Mouse (Mus musculus) kidney, postnatal 0 days (tissue): ENCODE measurements around the gene Il31ra. TPM values are rescaled to one million over a fixed set of nuclear protein-coding genes. Genes with fewer than 3 reads are reported as not detected.

Experiments used
- ATAC-seq: fragments of 200-750 bp; cut with Nextera tagmentation; replicated peaks from 2 replicates; pipeline ENCODE4 v1.8.0; 2017; ENCODE audit warnings: low read depth, moderate number of reproducible peaks, moderate TSS enrichment, moderate library complexity; ENCODE audit not compliant: low FRiP score
- DNase-seq: peaks from one replicate; pipeline ENCODE4 v3.0.0-alpha.2; 2016; ENCODE audit warnings: low spot score
- H3K27ac ChIP-seq: fragments of 300-500 bp; sonication (generic); 2 replicates; pipeline ENCODE4 v1.5.1; 2014; ENCODE audit warnings: mild to moderate bottlenecking
- H3K27me3 ChIP-seq: fragments of 300-500 bp; sonication (generic); 2 replicates; pipeline ENCODE4 v1.6.1; 2014; ENCODE audit warnings: low read length, mixed read lengths; ENCODE audit not compliant: insufficient read depth
- H3K36me3 ChIP-seq: fragments of 300-500 bp; sonication (generic); 2 replicates; pipeline ENCODE4 v1.6.1; 2014; ENCODE audit warnings: low read length, mixed read lengths; ENCODE audit not compliant: insufficient read depth
- H3K4me1 ChIP-seq: fragments of 300-500 bp; sonication (generic); replicated peaks from 2 replicates; pipeline ENCODE4 v1.6.1; 2014; ENCODE audit warnings: antibody characterized with exemption, low read length, mixed read lengths; ENCODE audit not compliant: insufficient read depth
- H3K4me2 ChIP-seq: fragments of 300-500 bp; sonication (generic); 2 replicates; pipeline ENCODE4 v1.6.1; 2014; ENCODE audit warnings: mild to moderate bottlenecking, low read length, moderate library complexity, mixed read lengths
- H3K4me3 ChIP-seq: fragments of 300-500 bp; sonication (generic); replicated peaks from 2 replicates; pipeline ENCODE4 v1.5.1; 2014; ENCODE audit warnings: low read depth, low read length
- H3K9ac ChIP-seq: fragments of 300-500 bp; sonication (generic); 2 replicates; pipeline ENCODE4 v1.6.1; 2014; ENCODE audit warnings: low read depth, low read length
- H3K9me3 ChIP-seq: fragments of 300-500 bp; sonication (generic); replicated peaks from 2 replicates; pipeline ENCODE4 v1.6.1; 2016; ENCODE audit warnings: low read length, inconsistent platforms, mixed read lengths
- CTCF ChIP-seq: IDR thresholded peaks from 2 replicates; pipeline ENCODE4 v1.5.1; 2016; ENCODE audit warnings: antibody characterized with exemption, low read depth, mild to moderate bottlenecking, moderate library complexity
- WGBS: fragments of 180-500 bp; shearing (Covaris S2); extraction: QIAGEN DNeasy Blood & Tissue Kit; methylation state at CpG from one replicate; pipeline ENCODE4 v1.1.7; 2014; 5-methylcytosine and 5-hydroxymethylcytosine counted together
- polyA plus RNA-seq: library from polyadenylated mRNA; unstranded; fragments of >200 nt; fragmentation: Nextera tagmentation; extraction: Ambion mirVana; gene quantifications from 2 replicates; pipeline ENCODE4 v1.2.1, GENCODE M21; 2015

Il31ra gene
- polyA plus RNA-seq, 1 experiment from 2014 or later, result 0.53 TPM

GRCm38 (mm10) chr13:112491636-112492284, 102.4 kb downstream of the Il31ra start:
- DNase-seq (no peak), ATAC-seq (no peak)
- H3K27me3 ChIP-seq, result no peaks in the 10 kb centered on the region
- H3K4me1 ChIP-seq, result no peaks in the 10 kb centered on the region
- peaks cover 43% of the 10 kb centered on the region for H3K36me3 ChIP-seq
- H3K27ac ChIP-seq, result no peak overlapping the region
- H3K4me3 ChIP-seq, result no peak overlapping the region
- no peak for TF ChIP-seq CTCF
- no peaks in the 10 kb centered on the region for H3K9me3 ChIP-seq
- no peak overlapping the region for H3K4me2 ChIP-seq
- whole genome bisulfite sequencing, result 52% methylated on average over 14 of the region's 14 CpGs
- H3K9ac ChIP-seq, result no peak overlapping the region

DNA sequence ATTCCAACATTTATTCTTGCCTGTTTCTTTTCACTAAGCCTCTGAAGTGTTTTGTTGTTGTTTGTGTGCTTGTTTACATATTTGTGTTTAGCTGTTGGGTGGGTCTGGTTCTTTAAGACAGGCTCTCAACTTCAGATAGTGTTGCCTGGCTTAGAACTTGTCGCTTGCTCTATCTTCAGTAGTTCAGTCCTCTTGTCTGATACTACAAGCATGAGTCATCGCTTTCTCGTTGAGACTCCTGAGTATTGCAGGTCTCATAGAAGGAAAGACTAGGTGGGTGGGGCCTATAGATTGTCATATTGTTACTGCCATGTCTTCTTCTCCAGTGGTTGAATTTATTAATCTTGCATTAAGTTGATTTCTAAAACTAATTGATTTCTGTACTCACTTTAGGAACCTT, 104.1 kb downstream of the Il31ra start:
- no peak for TF ChIP-seq CTCF
- Histone ChIP-seq H3K36me3 (peaks cover 44% of the 10 kb centered on the region), H3K4me1 (no peaks in the 10 kb centered on the region), H3K27me3 (no peaks in the 10 kb centered on the region), H3K9ac (no peak overlapping the region), H3K9me3 (no peaks in the 10 kb centered on the region), H3K4me2 (no peak overlapping the region), H3K4me3 (no peak overlapping the region), H3K27ac (no peak overlapping the region)
- DNase-seq (no peak), ATAC-seq (no peak)
- WGBS, result 94% methylated on average over 3 of the region's 3 CpGs

GRCm38 (mm10) chr13:112486676-112487075, 107.5 kb downstream of the Il31ra start:
- Histone ChIP-seq H3K4me1 (no peaks in the 10 kb centered on the region), H3K9ac (no peak overlapping the region), H3K27ac (no peak overlapping the region), H3K4me3 (no peak overlapping the region), H3K4me2 (no peak overlapping the region), H3K27me3 (no peaks in the 10 kb centered on the region), H3K36me3 (peaks cover 51% of the 10 kb centered on the region), H3K9me3 (no peaks in the 10 kb centered on the region)
- ATAC-seq (no peak), DNase-seq (no peak)
- TF ChIP-seq CTCF, result no peak
- WGBS, result 95% methylated on average over 5 of the region's 5 CpGs

DNA sequence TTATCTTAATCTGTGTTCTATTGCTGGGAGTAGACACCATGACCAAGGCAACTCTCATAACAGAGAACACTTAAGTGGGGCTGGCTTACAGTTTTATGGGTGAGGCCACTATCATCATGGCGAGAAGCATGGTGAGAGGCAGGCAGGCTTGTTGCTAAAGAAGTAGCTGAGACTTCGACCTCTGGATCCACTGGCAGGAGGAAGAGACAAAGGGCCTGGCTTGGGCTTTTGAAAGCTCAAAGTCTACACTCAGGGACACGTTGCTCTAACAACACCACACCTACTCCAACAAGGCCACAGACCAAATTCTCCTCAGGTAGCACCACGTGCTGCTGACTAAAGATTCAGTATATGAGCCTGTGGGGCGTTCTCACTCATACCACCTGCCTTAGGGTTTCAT, 107.9 kb downstream of the Il31ra start:
- Histone ChIP-seq H3K4me3 (no peak overlapping the region), H3K27me3 (no peaks in the 10 kb centered on the region), H3K27ac (no peak overlapping the region), H3K9me3 (no peaks in the 10 kb centered on the region), H3K4me2 (no peak overlapping the region), H3K9ac (no peak overlapping the region), H3K36me3 (peaks cover 55% of the 10 kb centered on the region), H3K4me1 (no peaks in the 10 kb centered on the region)
- ATAC-seq (no peak), DNase-seq (no peak)
- no peak for TF ChIP-seq CTCF
- 96% methylated on average over 5 of the region's 5 CpGs for WGBS

DNA sequence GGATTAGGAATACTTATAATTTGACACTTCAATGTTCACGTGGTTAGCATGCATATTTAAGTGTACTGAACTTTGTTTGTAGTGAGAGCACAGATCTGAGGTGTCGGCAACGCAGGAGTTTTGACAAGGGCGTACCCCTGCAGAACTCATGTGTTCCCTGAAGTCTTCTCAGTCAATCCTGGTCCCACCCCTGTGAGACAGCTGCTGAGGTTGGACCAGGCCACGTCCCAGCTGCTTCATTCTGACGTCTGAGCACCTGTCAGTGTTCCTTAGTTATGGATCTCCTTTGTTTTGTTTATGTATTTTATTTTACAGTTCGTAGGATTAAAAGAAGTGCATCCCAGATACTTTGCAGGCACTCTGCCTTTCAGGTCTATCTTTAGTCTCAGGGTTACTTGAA, 111.1 kb downstream of the Il31ra start:
- H3K36me3 ChIP-seq, result peaks cover 48% of the 10 kb centered on the region
- no peaks in the 10 kb centered on the region for H3K4me1 ChIP-seq
- no peak overlapping the region for H3K4me3 ChIP-seq
- H3K4me2 ChIP-seq, result no peak overlapping the region
- H3K27ac ChIP-seq, result no peak overlapping the region
- no peaks in the 10 kb centered on the region for H3K27me3 ChIP-seq
- DNase-seq (no peak), ATAC-seq (no peak)
- no peak for TF ChIP-seq CTCF
- 81% methylated on average over 7 of the region's 7 CpGs for WGBS
- H3K9ac ChIP-seq, result no peak overlapping the region
- no peaks in the 10 kb centered on the region for H3K9me3 ChIP-seq

DNA sequence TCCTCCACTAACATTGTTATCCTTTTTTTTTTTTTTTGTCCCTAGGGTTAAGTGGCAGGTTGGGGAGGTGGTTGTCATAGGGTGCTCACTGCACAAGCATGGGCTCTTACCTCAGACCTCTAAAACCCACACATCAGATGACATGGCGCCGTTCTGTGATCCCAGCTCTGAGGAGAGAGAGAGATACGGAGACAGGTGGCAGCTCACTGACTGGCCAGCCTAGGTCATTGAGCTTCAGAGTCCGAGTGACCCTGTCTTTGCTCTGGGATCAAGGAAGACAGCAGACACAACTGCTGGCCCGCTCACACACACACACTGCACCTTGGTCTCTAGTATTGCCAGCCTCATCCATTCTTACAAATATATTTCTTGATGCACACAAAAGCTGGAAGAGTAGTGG, 111.6 kb downstream of the Il31ra start:
- ATAC-seq (no peak), DNase-seq (no peak)
- Histone ChIP-seq H3K27me3 (no peaks in the 10 kb centered on the region), H3K4me3 (no peak overlapping the region), H3K4me2 (no peak overlapping the region), H3K4me1 (no peaks in the 10 kb centered on the region), H3K9ac (no peak overlapping the region), H3K9me3 (no peaks in the 10 kb centered on the region), H3K36me3 (peaks cover 48% of the 10 kb centered on the region), H3K27ac (no peak overlapping the region)
- no peak for TF ChIP-seq CTCF
- WGBS, result 92% methylated on average over 5 of the region's 5 CpGs

DNA sequence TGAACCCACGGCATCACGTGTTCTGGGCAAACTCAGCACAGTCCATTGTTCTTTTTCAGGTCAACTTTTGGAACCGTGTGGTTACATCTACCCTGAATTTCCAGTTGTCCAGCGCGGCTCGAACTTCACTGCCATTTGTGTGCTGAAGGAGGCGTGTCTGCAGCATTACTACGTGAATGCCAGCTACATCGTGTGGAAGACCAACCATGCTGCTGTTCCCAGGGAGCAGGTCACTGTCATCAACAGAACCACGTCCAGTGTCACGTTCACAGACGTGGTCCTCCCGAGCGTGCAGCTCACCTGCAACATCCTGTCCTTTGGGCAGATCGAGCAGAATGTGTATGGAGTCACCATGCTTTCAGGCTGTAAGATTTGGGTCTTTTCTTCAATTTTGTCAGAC, 114.2 kb downstream of the Il31ra start:
- no peak for TF ChIP-seq CTCF
- ATAC-seq (no peak), DNase-seq (no peak)
- H3K9me3 ChIP-seq, result no peaks in the 10 kb centered on the region
- no peak overlapping the region for H3K4me2 ChIP-seq
- WGBS, result 90% methylated on average over 15 of the region's 15 CpGs
- no peaks in the 10 kb centered on the region for H3K4me1 ChIP-seq
- H3K36me3 ChIP-seq, result peaks cover 41% of the 10 kb centered on the region
- H3K4me3 ChIP-seq, result no peak overlapping the region
- no peak overlapping the region for H3K27ac ChIP-seq
- no peaks in the 10 kb centered on the region for H3K27me3 ChIP-seq
- H3K9ac ChIP-seq, result no peak overlapping the region
